29 mouse cellular contexts compared by ENCODE assay signal in the genomic region with DNA sequence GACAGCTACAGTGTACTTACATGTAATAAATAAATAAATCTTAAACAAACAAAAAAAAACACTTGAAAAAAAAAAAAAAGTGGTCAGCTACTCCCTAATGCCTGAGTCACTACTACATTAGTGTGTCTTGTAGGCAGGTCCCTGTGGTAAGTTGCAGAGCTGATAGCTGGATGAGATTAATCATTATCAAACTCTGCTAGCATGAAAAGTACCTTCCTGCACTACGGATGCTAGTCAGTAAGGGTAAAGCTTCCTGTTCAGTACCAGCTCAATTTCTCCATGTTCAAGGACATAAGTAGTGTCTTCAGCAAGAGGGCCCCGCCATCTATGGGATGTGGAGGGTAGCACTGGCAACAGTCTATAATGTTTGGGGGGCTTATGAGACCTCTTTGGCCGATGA. TPM values are rescaled to one million over a fixed set of nuclear protein-coding genes. Genes with fewer than 3 reads are reported as not detected.
DNase-seq lines count a peak whose midpoint lies in the region; ATAC-seq and TF ChIP-seq lines count a peak whose summit lies in the region.
"Had no signal": no experiment of that assay in that cellular context is flagged by ENCODE, and none has a peak within 500 bp of the region (broad histone marks: within the 10 kb centered on the region; RNA-seq: fewer than 3 reads in every experiment).

No protein-coding gene starts in this region.

- no peaks in the 10 kb centered on the region for H3K4me1 ChIP-seq in hindbrain, postnatal 0 days (ENCODE audit: insufficient read depth, low read length)
- H3K4me1 ChIP-seq in hindbrain, embryonic 11.5 days (replicated peaks; ENCODE audit: control insufficient read depth, insufficient read depth, low read length), result no peaks in the 10 kb centered on the region
- no peaks in the 10 kb centered on the region for H3K4me1 ChIP-seq in midbrain, embryonic 11.5 days (ENCODE audit: control insufficient read depth, insufficient read depth, low read length)
- no peaks in the 10 kb centered on the region for H3K4me1 ChIP-seq in midbrain, embryonic 14.5 days (ENCODE audit: control insufficient read depth, insufficient read depth, low read length)
- H3K4me1 ChIP-seq: embryonic facial prominence, embryonic 13.5 days; forebrain, embryonic 12.5 days; forebrain, embryonic 15.5 days; heart, embryonic 10.5 days; heart, embryonic 13.5 days; hindbrain, embryonic 13.5 days had no signal

- 96% methylated on average over 3 of the region's 3 CpGs for WGBS in hindbrain, postnatal 0 days
- 92% methylated on average over 3 of the region's 3 CpGs for WGBS in hindbrain, embryonic 11.5 days
- WGBS in midbrain, embryonic 11.5 days, result 96% methylated on average over 3 of the region's 3 CpGs
- 93% methylated on average over 3 of the region's 3 CpGs for WGBS in midbrain, embryonic 14.5 days

- DNase-seq in hindbrain, postnatal 0 days (ENCODE audit: low spot score), result no peak
- no peak for DNase-seq in hindbrain, embryonic 11.5 days (ENCODE audit: low spot score)
- DNase-seq in midbrain, embryonic 11.5 days (ENCODE audit: low spot score, missing footprints), result peak; percentile 70
- DNase-seq in midbrain, embryonic 14.5 days, result no peak
- DNase-seq in Patski (ENCODE audit: low read depth, low spot score), result no peak
- DNase-seq in ovary, adult 18-20 months (ENCODE audit: low spot score), result no peak
- no peak for DNase-seq in right cerebral cortex, postnatal 25 days
- DNase-seq: adrenal gland, adult 8-10 months; adrenal gland, postnatal 25 days; B cell, adult 2 months; cerebellum, adult 11-12 months; cerebellum, adult 8-10 months; cerebellum, postnatal 10 days; cerebellum, postnatal 36 days; embryo, embryonic 11 days; gastrocnemius, postnatal 36 days; heart, adult 2 months; heart, postnatal 14 days had no signal

- no peak overlapping the region for H3K4me2 ChIP-seq in hindbrain, postnatal 0 days (ENCODE audit: low read depth, low read length)
- no peak overlapping the region for H3K4me2 ChIP-seq in hindbrain, embryonic 11.5 days (replicated peaks; ENCODE audit: low read depth, low read length)
- no peak overlapping the region for H3K4me2 ChIP-seq in midbrain, embryonic 11.5 days
- no peak overlapping the region for H3K4me2 ChIP-seq in midbrain, embryonic 14.5 days (ENCODE audit: low read length)
- H3K4me2 ChIP-seq: embryonic facial prominence, embryonic 13.5 days; forebrain, embryonic 12.5 days; forebrain, embryonic 15.5 days; heart, embryonic 13.5 days; hindbrain, embryonic 13.5 days had no signal

- no peak overlapping the region for H3K4me3 ChIP-seq in hindbrain, postnatal 0 days (ENCODE audit: low read length)
- H3K4me3 ChIP-seq in hindbrain, embryonic 11.5 days (ENCODE audit: low read depth, low read length), result no peak overlapping the region
- no peak overlapping the region for H3K4me3 ChIP-seq in midbrain, embryonic 11.5 days (ENCODE audit: low read depth, low read length)
- no peak overlapping the region for H3K4me3 ChIP-seq in midbrain, embryonic 14.5 days (replicated peaks; ENCODE audit: low read depth, low read length)
- H3K4me3 ChIP-seq: embryonic facial prominence, embryonic 10.5 days; embryonic facial prominence, embryonic 13.5 days; erythroblast, embryonic 14.5 days; forebrain, embryonic 12.5 days; forebrain, embryonic 15.5 days; heart, adult 2 months; heart, embryonic 10.5 days; heart, embryonic 13.5 days; hindbrain, embryonic 13.5 days had no signal

- no peaks in the 10 kb centered on the region for H3K27me3 ChIP-seq in hindbrain, postnatal 0 days (ENCODE audit: insufficient read depth, low read length)
- no peaks in the 10 kb centered on the region for H3K27me3 ChIP-seq in hindbrain, embryonic 11.5 days (ENCODE audit: control insufficient read depth, insufficient read depth, low read length)
- H3K27me3 ChIP-seq in midbrain, embryonic 11.5 days (ENCODE audit: control insufficient read depth, insufficient read depth, low read length), result no peaks in the 10 kb centered on the region
- H3K27me3 ChIP-seq in midbrain, embryonic 14.5 days (ENCODE audit: control insufficient read depth, insufficient read depth, low read length), result no peaks in the 10 kb centered on the region
- no peaks in the 10 kb centered on the region for H3K27me3 ChIP-seq in Patski
- H3K27me3 ChIP-seq: CH12.LX; embryonic facial prominence, embryonic 13.5 days; forebrain, embryonic 12.5 days; forebrain, embryonic 15.5 days; heart, embryonic 13.5 days; hindbrain, embryonic 13.5 days had no signal

- POLR2A ChIA-PET in Patski (lab: Charles Lee), result no interaction called here

- CTCF ChIA-PET in Patski (lab: Charles Lee), result interaction anchor here (2.1 kb wide), 1 partner anchor 12 kb away, joined by 12 read pairs; no protein-coding TSS in a partner anchor

- 0 out of 2 replicates have a peak, but pooled peaks have one; percentile 2 for TF ChIP-seq CTCF in hindbrain, postnatal 0 days (IDR thresholded peaks at IDR 0.05; ENCODE audit: low read depth)
- peak; percentile 34 for TF ChIP-seq CTCF in Patski (IDR thresholded peaks at IDR 0.05)

- in situ Hi-C loops in Patski (cut with MboI; ENCODE audit: low pct_unique_long_range_greater_than_20kb), result no loop called here

- H3K9me3 ChIP-seq in hindbrain, postnatal 0 days (ENCODE audit: low read length), result no peaks in the 10 kb centered on the region
- no peaks in the 10 kb centered on the region for H3K9me3 ChIP-seq in hindbrain, embryonic 11.5 days (ENCODE audit: control insufficient read depth, low read length)
- H3K9me3 ChIP-seq in midbrain, embryonic 11.5 days (ENCODE audit: control insufficient read depth, low read length), result no peaks in the 10 kb centered on the region
- no peaks in the 10 kb centered on the region for H3K9me3 ChIP-seq in midbrain, embryonic 14.5 days (ENCODE audit: control insufficient read depth, low read length)
- H3K9me3 ChIP-seq: embryonic facial prominence, embryonic 13.5 days; forebrain, embryonic 12.5 days; forebrain, embryonic 15.5 days; heart, embryonic 10.5 days; heart, embryonic 13.5 days had no signal

- 0 out of 2 replicates have a peak, but pooled peaks cover 3% of the 10 kb centered on the region for H3K36me3 ChIP-seq in hindbrain, postnatal 0 days (ENCODE audit: insufficient read depth, low read length)
- peaks cover 3% of the 10 kb centered on the region; the same call in 1 of the 2 replicates for H3K36me3 ChIP-seq in hindbrain, embryonic 11.5 days (ENCODE audit: control insufficient read depth, insufficient read depth, low read length)
- peaks cover 8% of the 10 kb centered on the region; the same call in 1 of the 2 replicates for H3K36me3 ChIP-seq in midbrain, embryonic 11.5 days (ENCODE audit: control insufficient read depth, insufficient read depth, low read length)
- peaks cover 26% of the 10 kb centered on the region for H3K36me3 ChIP-seq in midbrain, embryonic 14.5 days (ENCODE audit: control insufficient read depth, insufficient read depth, low read length)

- ATAC-seq in hindbrain, postnatal 0 days, result no peak
- no peak for ATAC-seq in hindbrain, embryonic 11.5 days (ENCODE audit: low FRiP score)
- no peak for ATAC-seq in midbrain, embryonic 11.5 days (ENCODE audit: low FRiP score)
- ATAC-seq in midbrain, embryonic 14.5 days (ENCODE audit: low FRiP score, low TSS enrichment), result no peak
- no peak for ATAC-seq in Patski
- ATAC-seq: activated CD4-positive, CD25-positive, alpha-beta regulatory T cell, adult 4 months; forebrain, embryonic 15.5 days; hindbrain, embryonic 16.5 days had no signal

- H3K27ac ChIP-seq in hindbrain, postnatal 0 days, result no peak overlapping the region
- no peak overlapping the region for H3K27ac ChIP-seq in hindbrain, embryonic 11.5 days (ENCODE audit: low read depth, low read length)
- no peak overlapping the region for H3K27ac ChIP-seq in midbrain, embryonic 11.5 days (ENCODE audit: low read depth, low read length)
- no peak overlapping the region for H3K27ac ChIP-seq in midbrain, embryonic 14.5 days (replicated peaks; ENCODE audit: low read depth, low read length)
- H3K27ac ChIP-seq: embryonic facial prominence, embryonic 10.5 days; embryonic facial prominence, embryonic 13.5 days; forebrain, embryonic 12.5 days; forebrain, embryonic 15.5 days; heart, adult 2 months; heart, embryonic 10.5 days; heart, embryonic 13.5 days; hindbrain, embryonic 13.5 days had no signal

- H3K9ac ChIP-seq in hindbrain, postnatal 0 days (replicated peaks; ENCODE audit: low read length), result no peak overlapping the region
- H3K9ac ChIP-seq in hindbrain, embryonic 11.5 days (ENCODE audit: low read depth, low read length), result no peak overlapping the region
- no peak overlapping the region for H3K9ac ChIP-seq in midbrain, embryonic 11.5 days (ENCODE audit: low read length)
- no peak overlapping the region for H3K9ac ChIP-seq in midbrain, embryonic 14.5 days (replicated peaks; ENCODE audit: low read length)
- H3K9ac ChIP-seq: embryonic facial prominence, embryonic 13.5 days; forebrain, embryonic 12.5 days; forebrain, embryonic 15.5 days; heart, embryonic 13.5 days; hindbrain, embryonic 13.5 days had no signal

RNA-seq across cellular contexts. Expression of a gene that starts 46.7 kb away (rescaled TPM):
- total RNA-seq in hindbrain, postnatal 0 days (2014; rRNA removed), result 57.9 and 66.3 TPM in 2 replicates
- polyA plus RNA-seq in hindbrain, postnatal 0 days (2015; fragmentation: Nextera tagmentation; extraction: Ambion mirVana), result 110 and 113 TPM in 2 replicates
- 111 and 118 TPM in 2 replicates for polyA plus RNA-seq in hindbrain, embryonic 11.5 days (2014; fragmentation: Nextera tagmentation; extraction: Ambion mirVana)
- 110 and 118 TPM in 2 replicates for polyA plus RNA-seq in midbrain, embryonic 11.5 days (2014; fragmentation: Nextera tagmentation; extraction: Ambion mirVana)
- polyA plus RNA-seq in midbrain, embryonic 14.5 days (2014; fragmentation: Nextera tagmentation; extraction: Ambion mirVana), result 151 and 153 TPM in 2 replicates
- 113 TPM for polyA plus RNA-seq in Patski (2021)
